9 mouse cellular contexts compared by ENCODE assay signal in the genomic region with DNA sequence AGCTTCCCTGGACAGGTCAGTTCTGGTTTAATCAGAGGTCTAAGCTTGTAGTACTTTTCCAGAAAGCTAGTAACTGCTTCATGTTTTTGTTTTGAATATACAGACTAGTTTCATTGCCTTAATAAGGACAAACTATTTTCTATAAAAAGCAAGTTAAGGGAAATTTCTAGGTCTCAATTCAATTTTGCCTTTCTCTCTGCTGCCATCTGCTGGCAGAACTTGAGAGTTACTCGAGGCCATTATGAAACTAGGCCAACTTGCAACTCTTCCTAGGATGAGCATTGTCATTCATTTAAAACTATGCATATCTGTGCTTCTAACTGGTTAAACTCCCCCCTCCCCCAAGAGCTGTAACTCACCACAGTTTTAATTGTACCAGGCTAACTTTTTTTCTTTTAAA. TPM values are rescaled to one million over a fixed set of nuclear protein-coding genes. Genes with fewer than 3 reads are reported as not detected.
DNase-seq lines count a peak whose midpoint lies in the region; ATAC-seq and TF ChIP-seq lines count a peak whose summit lies in the region.
"Had no signal": no experiment of that assay in that cellular context is flagged by ENCODE, and none has a peak within 500 bp of the region (broad histone marks: within the 10 kb centered on the region; RNA-seq: fewer than 3 reads in every experiment).

No protein-coding gene starts in this region.

- DNase-seq in forebrain, postnatal 0 days, result peak; percentile 86
- DNase-seq in 3T3-L1 (ENCODE audit: low read depth, low spot score), result peak; percentile 81
- peak; percentile 54 for DNase-seq in adrenal gland, adult 2 months
- DNase-seq in embryo, embryonic 11.5 days (ENCODE audit: low read depth, low spot score), result peak; percentile 62
- peak; percentile 53 to 84 for DNase-seq in layer of hippocampus, adult 18-20 months (ENCODE audit: low spot score in 2 of 2)
- DNase-seq in lung, postnatal 14 days, result peak; percentile 75
- DNase-seq in testis, postnatal 10 days (ENCODE audit: low spot score), result peak; percentile 81

- H3K4me1 ChIP-seq in forebrain, postnatal 0 days (ENCODE audit: insufficient read depth), result no peaks in the 10 kb centered on the region
- H3K4me1 ChIP-seq in forebrain, embryonic 12.5 days, result no peaks in the 10 kb centered on the region

- peak; percentile 85 for TF ChIP-seq CTCF in forebrain, postnatal 0 days (IDR thresholded peaks at IDR 0.05; ENCODE audit: low read depth)

- H3K4me2 ChIP-seq in forebrain, postnatal 0 days (ENCODE audit: low read depth), result no peak overlapping the region
- no peak overlapping the region for H3K4me2 ChIP-seq in forebrain, embryonic 12.5 days

- 2% methylated on average over 1 of the region's 1 CpGs for WGBS in forebrain, postnatal 0 days
- 0% methylated on average over 1 of the region's 1 CpGs for WGBS in forebrain, embryonic 12.5 days

- no peak overlapping the region for H3K9ac ChIP-seq in forebrain, postnatal 0 days
- no peak overlapping the region for H3K9ac ChIP-seq in forebrain, embryonic 12.5 days

- H3K36me3 ChIP-seq in forebrain, postnatal 0 days (ENCODE audit: insufficient read depth), result no peaks in the 10 kb centered on the region
- H3K36me3 ChIP-seq in forebrain, embryonic 12.5 days (replicated peaks), result no peaks in the 10 kb centered on the region

- no peaks in the 10 kb centered on the region for H3K27me3 ChIP-seq in forebrain, postnatal 0 days (ENCODE audit: insufficient read depth, low read length)
- H3K27me3 ChIP-seq in forebrain, embryonic 12.5 days, result no peaks in the 10 kb centered on the region

- H3K27ac ChIP-seq in forebrain, postnatal 0 days (ENCODE audit: low read depth, low read length), result no peak overlapping the region
- H3K27ac ChIP-seq in forebrain, embryonic 12.5 days, result no peak overlapping the region

- ATAC-seq in forebrain, postnatal 0 days, result no peak
- no peak for ATAC-seq in forebrain, embryonic 12.5 days (ENCODE audit: low FRiP score)

- H3K4me3 ChIP-seq in forebrain, postnatal 0 days (ENCODE audit: low read depth, low read length), result no peak overlapping the region
- no peak overlapping the region for H3K4me3 ChIP-seq in forebrain, embryonic 12.5 days (replicated peaks)

- no peaks in the 10 kb centered on the region for H3K9me3 ChIP-seq in forebrain, postnatal 0 days (ENCODE audit: low read length)
- H3K9me3 ChIP-seq in forebrain, embryonic 12.5 days, result no peaks in the 10 kb centered on the region

RNA-seq across cellular contexts. Expression of gene Nr2e3, which starts 29.4 kb away (rescaled TPM):
- 0.14 TPM in 1 of 2 replicates, not detected in the other for total RNA-seq in forebrain, postnatal 0 days (2014; rRNA removed)
- not detected in 2 replicates for polyA plus RNA-seq in forebrain, postnatal 0 days (2015; fragmentation: Nextera tagmentation; extraction: Ambion mirVana)
- polyA plus RNA-seq in forebrain, embryonic 12.5 days (2016; fragmentation: Nextera tagmentation; extraction: Ambion mirVana), result 0.15 TPM in 1 of 2 replicates, not detected in the other
- total RNA-seq in adrenal gland, adult 2 months (2021), result not detected
- polyA plus RNA-seq in adrenal gland, adult 2 months (2012; rRNA removed), result not detected in 2 replicates
- not detected for total RNA-seq in layer of hippocampus, adult 18-20 months (2021)
- polyA plus RNA-seq: stomach, embryonic 14.5 days had no signal
